Mouse (Mus musculus): ENCODE data around the gene H2-DMa.

- TF ChIP-seq CTCF (conservative IDR thresholded peaks at IDR 0.05; ENCODE audit: low read length) (no peak), POU5F1 (IDR thresholded peaks at IDR 0.05; ENCODE audit: borderline replicate concordance, low read length) (no peak)
Observed at GRCm38 (mm10) chr17:34131911-34132310, 12.6 kb downstream of the H2-DMa start.
